Mouse (Mus musculus): ENCODE data around the gene Eif4enif1. TPM values are rescaled to one million over a fixed set of nuclear protein-coding genes. Genes with fewer than 3 reads are reported as not detected.

The Eif4enif1 gene
- polyA plus RNA-seq, 2 experiments: 22.3 to 35.9 TPM

DNA sequence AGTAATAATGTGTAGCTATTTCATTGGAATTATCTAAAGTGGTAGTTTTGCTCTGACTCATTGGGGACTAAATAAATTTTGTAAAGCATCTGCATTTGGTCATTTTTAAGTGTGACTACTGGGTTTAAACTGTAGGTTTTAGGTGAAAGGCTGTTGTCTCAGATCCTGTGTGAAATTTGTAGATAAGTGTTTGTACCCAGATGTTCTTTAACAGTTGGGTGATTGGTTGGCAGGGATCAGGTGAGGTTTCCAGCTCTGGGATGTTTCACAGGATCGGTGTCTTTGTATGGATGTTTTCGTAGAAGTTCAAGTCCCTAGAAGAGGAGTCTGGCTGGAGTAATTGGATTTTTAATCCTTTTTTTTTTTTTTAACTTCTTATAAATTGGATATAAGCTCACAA, 1.6 kb downstream of the Eif4enif1 start:
- DNase-seq (ENCODE audit: low read depth in 3 of 3, low spot score in 3 of 3): peak in 2 of 3 experiments; percentile 28 to 47
- peak overlapping the region; percentile 63 for H3K4me2 ChIP-seq (ENCODE audit: low read depth)
- peaks cover 37% of the 10 kb centered on the region for H3K36me3 ChIP-seq (replicated peaks; ENCODE audit: control insufficient read depth, insufficient read depth, low read depth)
- H3K9me3 ChIP-seq (ENCODE audit: control insufficient read depth, low read length): no peaks in the 10 kb centered on the region
- no peaks in the 10 kb centered on the region for H3K27me3 ChIP-seq (ENCODE audit: control insufficient read depth, insufficient read depth, low read length)
- peak overlapping the region; percentile 71 for H3K9ac ChIP-seq (replicated peaks)
- no peak overlapping the region for H3K27ac ChIP-seq
- no peak for ATAC-seq (ENCODE audit: insufficient read depth)
- peak overlapping the region; percentile 42 to 61 for H3K4me3 ChIP-seq (ENCODE audit: insufficient read depth in 1 of 2, low read depth in 2 of 2, low read length in 2 of 2)
- no peak for TF ChIP-seq CTCF (IDR thresholded peaks at IDR 0.05; ENCODE audit: low read depth)
- TF ChIP-seq EP300 (IDR thresholded peaks at IDR 0.05; ENCODE audit: low read depth): no peak
- peaks cover 0 to 5% of the 10 kb centered on the region in 2 experiments; a peak in 2 of 4 replicates for H3K4me1 ChIP-seq (replicated peaks; ENCODE audit: control insufficient read depth in 2 of 2, insufficient read depth in 2 of 2, low read length in 1 of 2)
- 45% methylated on average over 2 of the region's 2 CpGs for WGBS (ENCODE audit: insufficient replicate concordance)

DNA sequence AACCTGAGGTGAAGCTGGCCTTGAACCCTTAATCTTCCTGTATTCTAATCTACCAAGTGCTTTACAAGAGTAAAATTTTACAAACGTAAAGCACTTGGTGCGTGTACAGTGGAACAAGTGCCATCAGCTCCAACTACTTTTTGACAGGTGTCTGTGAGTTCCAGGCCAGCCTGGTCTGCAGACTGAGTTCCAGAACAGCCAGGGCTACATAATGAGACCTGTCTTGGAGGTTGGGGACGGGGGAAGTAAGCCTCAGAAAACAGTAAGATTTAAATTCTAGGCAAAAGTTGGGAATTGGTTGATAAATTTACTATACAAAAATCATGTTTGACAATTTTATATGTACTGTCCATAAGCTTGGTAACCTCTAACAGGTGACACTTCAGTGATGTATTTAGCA, 3.0 kb downstream of the Eif4enif1 start:
- Histone ChIP-seq H3K27ac (no peak overlapping the region), H3K9me3 (ENCODE audit: control insufficient read depth, low read length) (no peaks in the 10 kb centered on the region), H3K4me3 (ENCODE audit: insufficient read depth in 1 of 2, low read depth in 2 of 2, low read length in 2 of 2) (no peak overlapping the region), H3K36me3 (replicated peaks; ENCODE audit: control insufficient read depth, insufficient read depth, low read depth) (peaks cover 46% of the 10 kb centered on the region), H3K4me2 (ENCODE audit: low read depth) (peak overlapping the region; percentile 63), H3K9ac (replicated peaks) (no peak overlapping the region; the same call in 1 of the 2 replicates), H3K4me1 (replicated peaks; ENCODE audit: control insufficient read depth in 2 of 2, insufficient read depth in 2 of 2, low read length in 1 of 2) (peaks cover 0 to 5% of the 10 kb centered on the region in 2 experiments; a peak in 2 of 4 replicates), H3K27me3 (ENCODE audit: control insufficient read depth, insufficient read depth, low read length) (no peaks in the 10 kb centered on the region)
- ATAC-seq (ENCODE audit: insufficient read depth): no peak
- 84% methylated on average over 3 of the region's 3 CpGs for WGBS (ENCODE audit: insufficient replicate concordance)
- DNase-seq (ENCODE audit: low read depth in 3 of 3, low spot score in 3 of 3): no peak
- TF ChIP-seq CTCF (IDR thresholded peaks at IDR 0.05; ENCODE audit: low read depth): no peak

DNA sequence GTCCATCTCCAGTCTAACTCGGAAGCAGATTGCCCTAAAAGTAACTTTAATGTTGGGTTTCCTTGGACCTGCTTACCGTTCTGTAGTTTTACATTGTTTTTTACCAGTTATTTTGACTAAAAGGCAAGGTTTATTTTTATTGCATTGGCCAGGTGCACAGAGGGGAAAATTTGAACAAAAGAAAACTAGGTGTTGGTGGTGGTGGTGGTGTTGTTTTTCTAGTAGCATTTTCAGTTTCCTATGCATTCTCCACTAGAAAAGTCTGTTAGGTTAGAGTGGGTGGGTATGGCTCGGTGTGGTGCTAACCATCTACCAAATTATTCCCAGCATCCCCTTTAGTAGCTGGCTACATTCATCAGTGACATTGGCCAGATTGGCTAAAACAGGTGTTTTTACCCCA, 4.6 kb downstream of the Eif4enif1 start:
- no peak overlapping the region for H3K4me2 ChIP-seq (ENCODE audit: low read depth)
- peaks cover 51% of the 10 kb centered on the region for H3K36me3 ChIP-seq (replicated peaks; ENCODE audit: control insufficient read depth, insufficient read depth, low read depth)
- ATAC-seq (ENCODE audit: insufficient read depth): no peak
- no peak overlapping the region for H3K9ac ChIP-seq (replicated peaks)
- H3K4me3 ChIP-seq (ENCODE audit: insufficient read depth in 1 of 2, low read depth in 2 of 2, low read length in 2 of 2): no peak overlapping the region
- H3K4me1 ChIP-seq (replicated peaks; ENCODE audit: control insufficient read depth in 2 of 2, insufficient read depth in 2 of 2, low read length in 1 of 2): peaks cover 0 to 5% of the 10 kb centered on the region in 2 experiments; a peak in 2 of 4 replicates
- no peaks in the 10 kb centered on the region for H3K9me3 ChIP-seq (ENCODE audit: control insufficient read depth, low read length)
- DNase-seq (ENCODE audit: low read depth in 3 of 3, low spot score in 3 of 3): no peak
- WGBS (ENCODE audit: insufficient replicate concordance): 77% methylated on average over 3 of the region's 3 CpGs
- H3K27ac ChIP-seq: no peak overlapping the region
- no peaks in the 10 kb centered on the region for H3K27me3 ChIP-seq (ENCODE audit: control insufficient read depth, insufficient read depth, low read length)
- TF ChIP-seq EP300 (IDR thresholded peaks at IDR 0.05; ENCODE audit: low read depth): no peak

DNA sequence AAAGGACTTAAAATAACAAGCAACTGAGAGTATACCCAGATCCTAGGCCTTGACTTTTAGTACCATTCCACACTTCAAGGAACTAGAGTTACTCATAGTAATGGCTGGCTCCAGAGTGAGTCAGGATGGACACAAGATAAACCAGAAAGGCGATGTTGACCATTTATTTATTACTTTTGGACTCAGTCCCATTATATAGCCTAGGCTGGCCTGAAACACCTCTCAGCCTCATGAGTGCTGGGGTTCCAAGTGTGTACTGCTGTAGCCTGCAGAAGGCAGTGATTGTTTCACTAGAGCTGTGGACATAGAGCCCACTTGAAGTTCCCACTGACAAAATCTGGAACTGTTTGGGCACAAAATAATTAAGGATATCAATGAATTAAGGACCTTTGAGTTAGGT, 10.3 kb downstream of the Eif4enif1 start:
- no peak for ATAC-seq (ENCODE audit: insufficient read depth)
- no peak for TF ChIP-seq EP300 (IDR thresholded peaks at IDR 0.05; ENCODE audit: low read depth)
- no peak for TF ChIP-seq CTCF (IDR thresholded peaks at IDR 0.05; ENCODE audit: low read depth)
- 82% methylated on average over 1 of the region's 1 CpGs for WGBS (ENCODE audit: insufficient replicate concordance)

DNA sequence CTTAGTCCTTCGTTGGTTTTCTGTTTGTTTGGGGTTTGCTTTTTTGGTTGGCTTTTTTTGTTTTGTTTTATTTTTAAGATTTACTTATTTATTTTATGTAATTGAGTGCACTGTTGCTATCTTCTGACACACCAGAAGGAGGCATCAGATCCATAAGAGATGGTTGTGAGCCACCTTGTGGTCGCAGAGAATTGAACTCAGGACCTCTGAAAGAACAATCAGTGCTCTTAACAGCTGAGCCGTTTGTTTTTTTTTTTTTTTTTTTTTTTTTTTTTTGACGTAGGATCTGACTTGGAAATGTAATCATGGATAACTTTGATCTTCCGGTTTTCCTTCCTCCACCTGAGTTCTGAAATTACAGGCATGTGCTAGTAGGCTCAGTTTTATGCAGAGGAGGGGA, 20.9 kb downstream of the Eif4enif1 start:
- DNase-seq (ENCODE audit: low read depth in 3 of 3, low spot score in 3 of 3): no peak
- no peak overlapping the region for H3K4me3 ChIP-seq (ENCODE audit: insufficient read depth in 1 of 2, low read depth in 2 of 2, low read length in 2 of 2)
- WGBS (ENCODE audit: insufficient replicate concordance): 70% methylated on average over 5 of the region's 5 CpGs
- no peak overlapping the region for H3K4me2 ChIP-seq (ENCODE audit: low read depth)
- no peak overlapping the region for H3K27ac ChIP-seq
- TF ChIP-seq CTCF (IDR thresholded peaks at IDR 0.05; ENCODE audit: low read depth) (no peak), EP300 (IDR thresholded peaks at IDR 0.05; ENCODE audit: low read depth) (no peak)
- H3K4me1 ChIP-seq (replicated peaks; ENCODE audit: control insufficient read depth in 2 of 2, insufficient read depth in 2 of 2, low read length in 1 of 2): no peaks in the 10 kb centered on the region
- peaks cover 80% of the 10 kb centered on the region for H3K36me3 ChIP-seq (replicated peaks; ENCODE audit: control insufficient read depth, insufficient read depth, low read depth)
- ATAC-seq (ENCODE audit: insufficient read depth): no peak
- no peaks in the 10 kb centered on the region for H3K9me3 ChIP-seq (ENCODE audit: control insufficient read depth, low read length)
- no peaks in the 10 kb centered on the region for H3K27me3 ChIP-seq (ENCODE audit: control insufficient read depth, insufficient read depth, low read length)
- no peak overlapping the region for H3K9ac ChIP-seq (replicated peaks)

More for the DNA sequence above, 10.3 kb downstream of the Eif4enif1 start:
- no peak overlapping the region for H3K9ac ChIP-seq (replicated peaks)
- H3K4me1 ChIP-seq (replicated peaks; ENCODE audit: control insufficient read depth in 2 of 2, insufficient read depth in 2 of 2, low read length in 1 of 2): no peaks in the 10 kb centered on the region
- H3K36me3 ChIP-seq (replicated peaks; ENCODE audit: control insufficient read depth, insufficient read depth, low read depth): peaks cover 60% of the 10 kb centered on the region
- no peak overlapping the region for H3K27ac ChIP-seq
- no peaks in the 10 kb centered on the region for H3K27me3 ChIP-seq (ENCODE audit: control insufficient read depth, insufficient read depth, low read length)
- no peaks in the 10 kb centered on the region for H3K9me3 ChIP-seq (ENCODE audit: control insufficient read depth, low read length)
- H3K4me3 ChIP-seq (ENCODE audit: insufficient read depth in 1 of 2, low read depth in 2 of 2, low read length in 2 of 2): no peak overlapping the region
- H3K4me2 ChIP-seq (ENCODE audit: low read depth): no peak overlapping the region
- no peak for DNase-seq (ENCODE audit: low read depth in 3 of 3, low spot score in 3 of 3)

Measured in liver, embryonic 14.5 days (tissue).